Mouse (Mus musculus): ENCODE measurements around the gene Klhl33.

DNA sequence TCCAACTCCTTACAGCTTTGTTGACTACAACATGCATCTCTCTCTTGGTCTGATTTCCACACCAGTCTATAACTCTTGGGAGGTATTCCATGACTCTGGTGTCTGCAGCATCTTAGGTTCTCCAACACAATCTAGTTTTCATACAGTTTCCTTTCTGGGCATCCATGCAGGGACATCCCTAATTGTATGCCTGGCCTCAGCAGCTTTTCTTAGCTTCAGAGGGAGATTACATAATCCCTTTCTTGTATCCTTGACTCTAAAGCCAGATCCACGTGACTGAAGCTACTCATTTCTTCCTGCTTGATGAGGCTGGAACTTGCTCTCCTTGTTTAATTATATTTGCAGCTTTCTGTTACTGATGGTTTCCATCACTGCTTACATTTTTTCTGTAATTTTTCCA is 39.3 kb upstream of the Klhl33 start:
- TF ChIP-seq EP300 (IDR thresholded peaks at IDR 0.05), result no peak
- TF ChIP-seq CTCF (IDR thresholded peaks at IDR 0.05), result no peak
